ENCODE assay signal across 15 mouse cellular contexts in the genomic region with DNA sequence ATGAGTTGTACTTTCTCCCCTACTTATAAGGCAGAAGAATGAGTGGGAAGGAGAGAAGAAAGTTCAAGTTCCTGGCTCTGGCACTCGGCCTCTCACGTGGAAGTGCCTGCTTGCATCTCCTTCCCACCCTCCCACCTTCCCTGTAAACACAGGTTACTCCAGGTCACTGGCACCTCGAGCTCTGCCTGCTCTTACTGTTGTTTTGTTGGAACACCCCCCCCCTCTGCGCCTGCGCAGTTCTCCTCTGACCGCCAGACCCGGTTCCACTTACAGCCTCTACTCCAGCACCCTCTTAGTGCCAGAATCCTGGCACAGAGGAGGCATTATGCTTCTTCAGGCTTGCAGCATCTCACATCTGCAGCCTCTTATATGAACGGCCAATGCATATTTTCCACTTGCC. TPM values are rescaled to one million over a fixed set of nuclear protein-coding genes. Genes with fewer than 3 reads are reported as not detected.
DNase-seq lines count a peak whose midpoint lies in the region; ATAC-seq and TF ChIP-seq lines count a peak whose summit lies in the region.
"Had no signal": no experiment of that assay in that cellular context is flagged by ENCODE, and none has a peak within 500 bp of the region (broad histone marks: within the 10 kb centered on the region; RNA-seq: fewer than 3 reads in every experiment).

No protein-coding gene starts in this region.

- H3K4me1 ChIP-seq in kidney, postnatal 0 days (replicated peaks; ENCODE audit: insufficient read depth, low read length) = no peaks in the 10 kb centered on the region
- H3K4me1 ChIP-seq in lung, embryonic 16.5 days (replicated peaks; ENCODE audit: control insufficient read depth, insufficient read depth, low read length) = no peaks in the 10 kb centered on the region
- H3K4me1 ChIP-seq: midbrain, embryonic 12.5 days had no signal

- no peak overlapping the region for H3K4me2 ChIP-seq in kidney, postnatal 0 days (ENCODE audit: low read length)
- H3K4me2 ChIP-seq in lung, embryonic 16.5 days (ENCODE audit: low read depth, low read length) = no peak overlapping the region
- H3K4me2 ChIP-seq: midbrain, embryonic 12.5 days had no signal

- no peak overlapping the region for H3K9ac ChIP-seq in kidney, postnatal 0 days (ENCODE audit: low read depth, low read length)
- H3K9ac ChIP-seq in lung, embryonic 16.5 days (ENCODE audit: low read length) = no peak overlapping the region
- H3K9ac ChIP-seq: liver, embryonic 14.5 days; midbrain, embryonic 12.5 days had no signal

- no peaks in the 10 kb centered on the region for H3K27me3 ChIP-seq in kidney, postnatal 0 days (ENCODE audit: insufficient read depth, low read length)
- H3K27me3 ChIP-seq in lung, embryonic 16.5 days (ENCODE audit: control insufficient read depth, insufficient read depth, low read depth, low read length) = no peaks in the 10 kb centered on the region
- H3K27me3 ChIP-seq: midbrain, embryonic 12.5 days had no signal

- no peaks in the 10 kb centered on the region for H3K9me3 ChIP-seq in kidney, postnatal 0 days (replicated peaks; ENCODE audit: low read length)
- H3K9me3 ChIP-seq in lung, embryonic 16.5 days (ENCODE audit: control insufficient read depth, low read length) = no peaks in the 10 kb centered on the region
- H3K9me3 ChIP-seq: midbrain, embryonic 12.5 days had no signal

- peak; percentile 71 for ATAC-seq in kidney, postnatal 0 days (replicated peaks; ENCODE audit: low FRiP score, low read depth)
- ATAC-seq in lung, embryonic 16.5 days (ENCODE audit: low read depth) = peak; percentile 41; the same call in 1 of the 2 replicates
- ATAC-seq: hindbrain, postnatal 0 days had no signal

- DNase-seq in urinary bladder, postnatal 14 days (ENCODE audit: low spot score) = peak; percentile 6
- no peak for DNase-seq in urinary bladder, postnatal 36 days (ENCODE audit: low spot score in 2 of 2)
- DNase-seq in kidney, postnatal 0 days (ENCODE audit: low spot score) = peak; percentile 29
- peak; percentile 83 for DNase-seq in testis, postnatal 14 days (ENCODE audit: low spot score)
- no peak for DNase-seq in spleen, postnatal 10 days (ENCODE audit: low spot score in 2 of 2)
- DNase-seq in frontal cortex, postnatal 14 days (ENCODE audit: low spot score in 2 of 2) = no peak
- no peak for DNase-seq in layer of hippocampus, adult 9-10 months (ENCODE audit: low spot score)
- DNase-seq: adrenal gland, postnatal 25 days; cerebellum, adult 11 months; embryo, embryonic 11 days; gastrocnemius, postnatal 25 days had no signal

- no peak overlapping the region for H3K4me3 ChIP-seq in kidney, postnatal 0 days (replicated peaks; ENCODE audit: low read depth, low read length)
- H3K4me3 ChIP-seq in lung, embryonic 16.5 days (ENCODE audit: low read length) = no peak overlapping the region
- H3K4me3 ChIP-seq: midbrain, embryonic 12.5 days had no signal

- H3K36me3 ChIP-seq in kidney, postnatal 0 days (ENCODE audit: insufficient read depth, low read length) = no peaks in the 10 kb centered on the region
- no peaks in the 10 kb centered on the region for H3K36me3 ChIP-seq in lung, embryonic 16.5 days (ENCODE audit: control insufficient read depth, insufficient read depth, low read length)
- H3K36me3 ChIP-seq: midbrain, embryonic 12.5 days had no signal

- 51% methylated on average over 8 of the region's 8 CpGs for WGBS in kidney, postnatal 0 days
- WGBS in lung, embryonic 16.5 days = 33% methylated on average over 8 of the region's 8 CpGs

- no peak overlapping the region for H3K27ac ChIP-seq in kidney, postnatal 0 days
- no peak overlapping the region for H3K27ac ChIP-seq in lung, embryonic 16.5 days (ENCODE audit: low read length)
- H3K27ac ChIP-seq: hindbrain, postnatal 0 days; liver, embryonic 14.5 days; midbrain, embryonic 12.5 days had no signal

- TF ChIP-seq CTCF in kidney, postnatal 0 days (IDR thresholded peaks at IDR 0.05; ENCODE audit: low read depth) = no peak

RNA-seq across cellular contexts. Expression of gene Slc25a36, which starts 22.2 kb away (rescaled TPM):
- polyA plus RNA-seq in kidney, postnatal 0 days (2015; fragmentation: Nextera tagmentation; extraction: Ambion mirVana) = 59.1 and 60.5 TPM in 2 replicates
- polyA plus RNA-seq in lung, embryonic 16.5 days (2015; fragmentation: Nextera tagmentation; extraction: Ambion mirVana) = 71.1 and 79.3 TPM in 2 replicates

Comparison
In these comparisons a context has a peak if more than half of its experiments do, and no peak if none do; other contexts are left out.
1. DNase-seq: peak in urinary bladder, postnatal 14 days (single experiment), kidney, postnatal 0 days (single experiment) and testis, postnatal 14 days (single experiment); none in urinary bladder, postnatal 36 days (0 of 2), spleen, postnatal 10 days (0 of 2), frontal cortex, postnatal 14 days (0 of 2) and layer of hippocampus, adult 9-10 months (single experiment).